Mouse (Mus musculus): ENCODE measurements around the gene Rc3h2. TPM values are rescaled to one million over a fixed set of nuclear protein-coding genes. Genes with fewer than 3 reads are reported as not detected.

Rc3h2 gene
- polyA plus RNA-seq, 2 experiments = 15.7 to 17.0 TPM

- no peak for ATAC-seq (ENCODE audit: low FRiP score, low read depth)
- Histone ChIP-seq H3K4me2 (replicated peaks; ENCODE audit: low read depth, low read length, severe bottlenecking) (no peak overlapping the region), H3K27ac (replicated peaks; ENCODE audit: low read depth, low read length) (no peak overlapping the region), H3K4me3 (replicated peaks; ENCODE audit: low read length) (no peak overlapping the region), H3K27me3 (ENCODE audit: control insufficient read depth, insufficient read depth, low read length) (no peaks in the 10 kb centered on the region), H3K9me3 (ENCODE audit: control insufficient read depth, low read length) (no peaks in the 10 kb centered on the region), H3K9ac (ENCODE audit: low read depth, low read length, severe bottlenecking) (no peak overlapping the region), H3K4me1 (ENCODE audit: control insufficient read depth, insufficient read depth, low read length) (no peaks in the 10 kb centered on the region), H3K36me3 (ENCODE audit: control insufficient read depth, insufficient read depth, low read length) (no peaks in the 10 kb centered on the region)
- no peak for DNase-seq (ENCODE audit: low spot score)
- 82% methylated on average over 2 of the region's 2 CpGs for WGBS
- TF ChIP-seq POLR2A (IDR thresholded peaks at IDR 0.05; ENCODE audit: borderline replicate concordance, extremely low read depth, insufficient read depth, insufficient read length) = no peak
Measured at GRCm38 (mm10) chr2:37333321-37333720, 89.4 kb downstream of the Rc3h2 start.

- Histone ChIP-seq H3K9ac (ENCODE audit: low read depth, low read length, severe bottlenecking) (no peak within 1 kb of the TSS), H3K4me1 (ENCODE audit: control insufficient read depth, insufficient read depth, low read length) (no peaks in the 10 kb centered on the region), H3K4me3 (replicated peaks; ENCODE audit: low read length) (no peak within 1 kb of the TSS), H3K4me2 (replicated peaks; ENCODE audit: low read depth, low read length, severe bottlenecking) (no peak within 1 kb of the TSS), H3K27me3 (ENCODE audit: control insufficient read depth, insufficient read depth, low read length) (no peaks in the 10 kb centered on the region), H3K9me3 (ENCODE audit: control insufficient read depth, low read length) (no peaks in the 10 kb centered on the region), H3K27ac (replicated peaks; ENCODE audit: low read depth, low read length) (no peak within 1 kb of the TSS), H3K36me3 (ENCODE audit: control insufficient read depth, insufficient read depth, low read length) (no peaks in the 10 kb centered on the region)
- DNase-seq (ENCODE audit: low spot score) = no peak
- no peak for TF ChIP-seq POLR2A (IDR thresholded peaks at IDR 0.05; ENCODE audit: borderline replicate concordance, extremely low read depth, insufficient read depth, insufficient read length)
- WGBS = 92% methylated on average over 1 of the region's 1 CpGs
- ATAC-seq (ENCODE audit: low FRiP score, low read depth) = no peak
Measured at GRCm38 (mm10) chr2:37326215-37326614, 96.5 kb downstream of the Rc3h2 start, which contains the start of gene Olfr368. Gene Olfr368, plus strand, starts transcription at chr2:37326515.

Other genes starting within 250 kb of the Rc3h2 start
- not detected in 2 replicates for gene Olfr365, start 234.7 kb downstream of the Rc3h2 start, polyA plus RNA-seq (2012; rRNA removed)
- gene Olfr365, start 234.7 kb downstream of the Rc3h2 start, polyA plus RNA-seq (2014; fragmentation: Nextera tagmentation; extraction: Ambion mirVana) = not detected in 2 replicates
- gene Olfr366, start 211.3 kb downstream of the Rc3h2 start, polyA plus RNA-seq (2012; rRNA removed) = not detected in 2 replicates
- gene Olfr366, start 211.3 kb downstream of the Rc3h2 start, polyA plus RNA-seq (2014; fragmentation: Nextera tagmentation; extraction: Ambion mirVana) = not detected in 2 replicates
- not detected in 2 replicates for gene Olfr368, start 96.4 kb downstream of the Rc3h2 start, polyA plus RNA-seq (2012; rRNA removed)
- not detected in 2 replicates for gene Olfr368, start 96.4 kb downstream of the Rc3h2 start, polyA plus RNA-seq (2014; fragmentation: Nextera tagmentation; extraction: Ambion mirVana)
- gene Pdcl, start 63.6 kb downstream of the Rc3h2 start, polyA plus RNA-seq (2012; rRNA removed) = 25.1 and 26.7 TPM in 2 replicates
- gene Pdcl, start 63.6 kb downstream of the Rc3h2 start, polyA plus RNA-seq (2014; fragmentation: Nextera tagmentation; extraction: Ambion mirVana) = 38.6 and 41.0 TPM in 2 replicates
- 9.0 and 9.1 TPM in 2 replicates for gene Zbtb26, start 20.2 kb upstream of the Rc3h2 start, polyA plus RNA-seq (2012; rRNA removed)
- gene Zbtb26, start 20.2 kb upstream of the Rc3h2 start, polyA plus RNA-seq (2014; fragmentation: Nextera tagmentation; extraction: Ambion mirVana) = 6.6 and 7.8 TPM in 2 replicates
- gene Zbtb6, start 20.3 kb upstream of the Rc3h2 start, polyA plus RNA-seq (2012; rRNA removed) = 8.6 and 9.0 TPM in 2 replicates
- 4.0 and 5.1 TPM in 2 replicates for gene Zbtb6, start 20.3 kb upstream of the Rc3h2 start, polyA plus RNA-seq (2014; fragmentation: Nextera tagmentation; extraction: Ambion mirVana)
- 34.6 and 37.6 TPM in 2 replicates for gene Rabgap1, start 20.4 kb upstream of the Rc3h2 start, polyA plus RNA-seq (2012; rRNA removed)
- 46.4 and 51.7 TPM in 2 replicates for gene Rabgap1, start 20.4 kb upstream of the Rc3h2 start, polyA plus RNA-seq (2014; fragmentation: Nextera tagmentation; extraction: Ambion mirVana)
- 0.85 and 0.95 TPM in 2 replicates for gene Gpr21, start 93.4 kb upstream of the Rc3h2 start, polyA plus RNA-seq (2012; rRNA removed)
- gene Gpr21, start 93.4 kb upstream of the Rc3h2 start, polyA plus RNA-seq (2014; fragmentation: Nextera tagmentation; extraction: Ambion mirVana) = 1.8 and 1.9 TPM in 2 replicates

Measured in limb, embryonic 14.5 days (tissue).